In genomic region chr3:68823876-68824764, GRCm38 (mm10) we compare ENCODE assay signal across 9 mouse cellular contexts. TPM values are rescaled to one million over a fixed set of nuclear protein-coding genes. Genes with fewer than 3 reads are reported as not detected.
A peak's percentile ranks its signal among the peaks of the same experiment; 100 is the strongest.
DNase-seq lines count a peak whose midpoint lies in the region; ATAC-seq and TF ChIP-seq lines count a peak whose summit lies in the region.
"Had no signal": no experiment of that assay in that cellular context is flagged by ENCODE, and none has a peak within 500 bp of the region (broad histone marks: within the 10 kb centered on the region; RNA-seq: fewer than 3 reads in every experiment).

No protein-coding gene starts in this region.

- peaks cover 18% of the 10 kb centered on the region for H3K4me1 ChIP-seq in kidney, postnatal 0 days (replicated peaks; ENCODE audit: insufficient read depth, low read length)
- no peaks in the 10 kb centered on the region for H3K4me1 ChIP-seq in intestine, postnatal 0 days (replicated peaks; ENCODE audit: control insufficient read depth, insufficient read depth, low read length)

- no peak overlapping the region for H3K9ac ChIP-seq in kidney, postnatal 0 days (ENCODE audit: low read depth, low read length)
- H3K9ac ChIP-seq in intestine, postnatal 0 days (ENCODE audit: low read depth, low read length) = no peak overlapping the region

- WGBS in kidney, postnatal 0 days = 24% methylated on average over 15 of the region's 15 CpGs
- WGBS in intestine, postnatal 0 days = 56% methylated on average over 15 of the region's 15 CpGs

- TF ChIP-seq CTCF in kidney, postnatal 0 days (IDR thresholded peaks at IDR 0.05; ENCODE audit: low read depth) = no peak
- no peak for TF ChIP-seq CTCF in intestine, postnatal 0 days (IDR thresholded peaks at IDR 0.05; ENCODE audit: low read depth)

- H3K27ac ChIP-seq in kidney, postnatal 0 days = peak overlapping the region; percentile 32; the same call in 1 of the 2 replicates
- H3K27ac ChIP-seq in intestine, postnatal 0 days (ENCODE audit: low read depth, low read length) = no peak overlapping the region

- H3K27me3 ChIP-seq in kidney, postnatal 0 days (ENCODE audit: insufficient read depth, low read length) = no peaks in the 10 kb centered on the region
- H3K27me3 ChIP-seq in intestine, postnatal 0 days (replicated peaks; ENCODE audit: control insufficient read depth, insufficient read depth, low read length) = no peaks in the 10 kb centered on the region
- H3K27me3 ChIP-seq: CH12.LX had no signal

- no peak for ATAC-seq in kidney, postnatal 0 days (replicated peaks; ENCODE audit: low FRiP score, low read depth)
- no peak for ATAC-seq in intestine, postnatal 0 days

- no peaks in the 10 kb centered on the region for H3K9me3 ChIP-seq in kidney, postnatal 0 days (replicated peaks; ENCODE audit: low read length)
- no peaks in the 10 kb centered on the region for H3K9me3 ChIP-seq in intestine, postnatal 0 days (ENCODE audit: control insufficient read depth)

- H3K36me3 ChIP-seq in kidney, postnatal 0 days (ENCODE audit: insufficient read depth, low read length) = no peaks in the 10 kb centered on the region
- H3K36me3 ChIP-seq in intestine, postnatal 0 days (ENCODE audit: control insufficient read depth, insufficient read depth) = no peaks in the 10 kb centered on the region

- no peak overlapping the region for H3K4me2 ChIP-seq in kidney, postnatal 0 days (ENCODE audit: low read length)
- no peak overlapping the region for H3K4me2 ChIP-seq in intestine, postnatal 0 days (replicated peaks; ENCODE audit: low read depth)

- DNase-seq in gastrocnemius, postnatal 10 days = peak; percentile 45
- no peak for DNase-seq in gastrocnemius, adult 8-10 months (ENCODE audit: low spot score in 2 of 2)
- DNase-seq in adipocyte (ENCODE audit: low spot score) = peak; percentile 86
- peak; percentile 58 to 66 for DNase-seq in cerebellum, postnatal 36 days
- peak; percentile 12 for DNase-seq in kidney, postnatal 0 days (ENCODE audit: low spot score)
- DNase-seq in thymus, adult 18-20 months = no peak
- no peak for DNase-seq in Muller cell, postnatal 12 days (ENCODE audit: inconsistent ontology term)

- H3K4me3 ChIP-seq in kidney, postnatal 0 days (replicated peaks; ENCODE audit: low read depth, low read length) = no peak overlapping the region
- no peak overlapping the region for H3K4me3 ChIP-seq in intestine, postnatal 0 days (ENCODE audit: low read depth, low read length)

RNA-seq across cellular contexts. Expression of gene 1110032F04Rik, which starts 45.3 kb away (rescaled TPM):
- total RNA-seq in gastrocnemius, postnatal 10 days (2021) = under 1 TPM; 0.40 to 0.70 TPM
- not detected for total RNA-seq in gastrocnemius, adult 8-10 months (2022)
- 6.0 and 7.3 TPM in 2 replicates for polyA plus RNA-seq in kidney, postnatal 0 days (2015; fragmentation: Nextera tagmentation; extraction: Ambion mirVana)
- 0.52 and 0.76 TPM in 2 replicates for polyA plus RNA-seq in intestine, postnatal 0 days (2015; fragmentation: Nextera tagmentation; extraction: Ambion mirVana)

Comparison
In these comparisons a context has a peak if more than half of its experiments do, and no peak if none do; other contexts are left out.
1. DNase-seq: peak in gastrocnemius, postnatal 10 days (single experiment), adipocyte (single experiment), cerebellum, postnatal 36 days (2 of 2) and kidney, postnatal 0 days (single experiment); none in gastrocnemius, adult 8-10 months (0 of 2), thymus, adult 18-20 months (0 of 2) and Muller cell, postnatal 12 days (single experiment).